Mouse (Mus musculus) C2C12 (cell line): ENCODE measurements around the gene Anapc13.

Experiments
- CTCF ChIP-seq: IDR thresholded peaks from one replicate; pipeline ENCODE4 v1.5.1; 2011; ENCODE audit not compliant: control insufficient read depth, insufficient read depth, insufficient read length
- MAX ChIP-seq: IDR thresholded peaks from one replicate; pipeline ENCODE4 v1.6.1; 2011; ENCODE audit warnings: mild to moderate bottlenecking, control low read depth
- MYOG ChIP-seq: IDR thresholded peaks from one replicate; pipeline ENCODE4 v1.6.1; 2011; ENCODE audit not compliant: control insufficient read depth, insufficient read length; ENCODE audit errors: extremely low read depth
- USF1 ChIP-seq: IDR thresholded peaks from one replicate; pipeline ENCODE4 v1.6.1; 2011; ENCODE audit warnings: low read depth, mild to moderate bottlenecking, control low read depth, moderate library complexity

GRCm38 (mm10) chr9:102609221-102609620, 16.9 kb upstream of the Anapc13 start:
- TF ChIP-seq CTCF: no peak
- no peak for TF ChIP-seq MYOG
- TF ChIP-seq MAX: no peak
- no peak for TF ChIP-seq USF1
